Mouse (Mus musculus): ENCODE measurements at regions not wholly inside any gene's neighbourhood (a gene's known extent, or its start where the extent isn't known, plus 50 kb on each side); places are given as distances from the start of the nearest gene placed in this dataset.

- TF ChIP-seq POLR2A (IDR thresholded peaks at IDR 0.05; ENCODE audit: extremely low read depth, insufficient read depth, low read length) (no peak), CTCF (IDR thresholded peaks at IDR 0.05; ENCODE audit: extremely low read depth, insufficient read depth, low read length) (no peak)
- no peaks in the 10 kb centered on the region for H3K4me1 ChIP-seq (ENCODE audit: control insufficient read depth, insufficient read depth, low read length)
Measured at GRCm38 (mm10) chr3:62159031-62159430, 179.1 kb upstream of the Arhgef26 start.

GRCm38 (mm10) chr3:62170647-62171046, 167.5 kb upstream of the Arhgef26 start:
- TF ChIP-seq POLR2A (IDR thresholded peaks at IDR 0.05; ENCODE audit: extremely low read depth, insufficient read depth, low read length) (no peak), CTCF (IDR thresholded peaks at IDR 0.05; ENCODE audit: extremely low read depth, insufficient read depth, low read length) (peak; percentile 44; the same call in 1 of the 2 replicates)
- Histone ChIP-seq H3K27ac (ENCODE audit: insufficient read depth, low read length) (no peak overlapping the region), H3K4me1 (ENCODE audit: control insufficient read depth, insufficient read depth, low read length) (no peaks in the 10 kb centered on the region; the same call in 1 of the 2 replicates), H3K4me3 (ENCODE audit: insufficient read depth, low read length) (no peak overlapping the region)

More at GRCm38 (mm10) chr3:62159031-62159430, 179.1 kb upstream of the Arhgef26 start:
- Histone ChIP-seq H3K27ac (ENCODE audit: insufficient read depth, low read length) (no peak overlapping the region), H3K4me3 (ENCODE audit: insufficient read depth, low read length) (no peak overlapping the region)

GRCm38 (mm10) chr3:62187807-62188509, 150.2 kb upstream of the Arhgef26 start:
- no peak overlapping the region for H3K4me3 ChIP-seq (ENCODE audit: insufficient read depth, low read length)
- H3K4me1 ChIP-seq (ENCODE audit: control insufficient read depth, insufficient read depth, low read length) = no peaks in the 10 kb centered on the region
- no peak for TF ChIP-seq POLR2A (IDR thresholded peaks at IDR 0.05; ENCODE audit: extremely low read depth, insufficient read depth, low read length)
- TF ChIP-seq CTCF (IDR thresholded peaks at IDR 0.05; ENCODE audit: extremely low read depth, insufficient read depth, low read length) = no peak
- no peak overlapping the region for H3K27ac ChIP-seq (ENCODE audit: insufficient read depth, low read length)

GRCm38 (mm10) chr3:62192466-62192865, 145.7 kb upstream of the Arhgef26 start:
- Histone ChIP-seq H3K27ac (ENCODE audit: insufficient read depth, low read length) (no peak overlapping the region), H3K4me1 (ENCODE audit: control insufficient read depth, insufficient read depth, low read length) (no peaks in the 10 kb centered on the region), H3K4me3 (ENCODE audit: insufficient read depth, low read length) (no peak overlapping the region)
- TF ChIP-seq POLR2A (IDR thresholded peaks at IDR 0.05; ENCODE audit: extremely low read depth, insufficient read depth, low read length) = no peak
- TF ChIP-seq CTCF (IDR thresholded peaks at IDR 0.05; ENCODE audit: extremely low read depth, insufficient read depth, low read length) = peak; percentile 27

- no peak overlapping the region for H3K27ac ChIP-seq (ENCODE audit: insufficient read depth, low read length)
- H3K4me1 ChIP-seq (ENCODE audit: control insufficient read depth, insufficient read depth, low read length) = no peaks in the 10 kb centered on the region
- no peak overlapping the region for H3K4me3 ChIP-seq (ENCODE audit: insufficient read depth, low read length)
- TF ChIP-seq POLR2A (IDR thresholded peaks at IDR 0.05; ENCODE audit: extremely low read depth, insufficient read depth, low read length) (no peak), CTCF (IDR thresholded peaks at IDR 0.05; ENCODE audit: extremely low read depth, insufficient read depth, low read length) (no peak)
Measured at GRCm38 (mm10) chr3:62194421-62194820, 143.7 kb upstream of the Arhgef26 start.

GRCm38 (mm10) chr3:62196679-62197078, 141.5 kb upstream of the Arhgef26 start:
- TF ChIP-seq CTCF (IDR thresholded peaks at IDR 0.05; ENCODE audit: extremely low read depth, insufficient read depth, low read length) = no peak
- no peak for TF ChIP-seq POLR2A (IDR thresholded peaks at IDR 0.05; ENCODE audit: extremely low read depth, insufficient read depth, low read length)
- Histone ChIP-seq H3K4me1 (ENCODE audit: control insufficient read depth, insufficient read depth, low read length) (no peaks in the 10 kb centered on the region), H3K27ac (ENCODE audit: insufficient read depth, low read length) (no peak overlapping the region), H3K4me3 (ENCODE audit: insufficient read depth, low read length) (no peak overlapping the region)

GRCm38 (mm10) chr3:62215806-62216205, 122.3 kb upstream of the Arhgef26 start:
- peak; percentile 39; the same call in 1 of the 2 replicates for TF ChIP-seq CTCF (IDR thresholded peaks at IDR 0.05; ENCODE audit: extremely low read depth, insufficient read depth, low read length)
- TF ChIP-seq POLR2A (IDR thresholded peaks at IDR 0.05; ENCODE audit: extremely low read depth, insufficient read depth, low read length) = no peak
- H3K27ac ChIP-seq (ENCODE audit: insufficient read depth, low read length) = no peak overlapping the region
- no peak overlapping the region for H3K4me3 ChIP-seq (ENCODE audit: insufficient read depth, low read length)
- H3K4me1 ChIP-seq (ENCODE audit: control insufficient read depth, insufficient read depth, low read length) = no peaks in the 10 kb centered on the region

- Histone ChIP-seq H3K27ac (ENCODE audit: insufficient read depth, low read length) (no peak overlapping the region), H3K4me1 (ENCODE audit: control insufficient read depth, insufficient read depth, low read length) (no peaks in the 10 kb centered on the region), H3K4me3 (ENCODE audit: insufficient read depth, low read length) (no peak overlapping the region)
- no peak for TF ChIP-seq POLR2A (IDR thresholded peaks at IDR 0.05; ENCODE audit: extremely low read depth, insufficient read depth, low read length)
- no peak for TF ChIP-seq CTCF (IDR thresholded peaks at IDR 0.05; ENCODE audit: extremely low read depth, insufficient read depth, low read length)
Measured at GRCm38 (mm10) chr3:62217335-62217734, 120.8 kb upstream of the Arhgef26 start.

- Histone ChIP-seq H3K4me3 (ENCODE audit: insufficient read depth, low read length) (no peak overlapping the region), H3K4me1 (ENCODE audit: control insufficient read depth, insufficient read depth, low read length) (no peaks in the 10 kb centered on the region), H3K27ac (ENCODE audit: insufficient read depth, low read length) (no peak overlapping the region)
- TF ChIP-seq POLR2A (IDR thresholded peaks at IDR 0.05; ENCODE audit: extremely low read depth, insufficient read depth, low read length) (no peak), CTCF (IDR thresholded peaks at IDR 0.05; ENCODE audit: extremely low read depth, insufficient read depth, low read length) (no peak)
Measured at GRCm38 (mm10) chr3:62227697-62228096, 110.4 kb upstream of the Arhgef26 start.

- no peaks in the 10 kb centered on the region for H3K4me1 ChIP-seq (ENCODE audit: control insufficient read depth, insufficient read depth, low read length)
- no peak overlapping the region for H3K4me3 ChIP-seq (ENCODE audit: insufficient read depth, low read length)
- no peak overlapping the region for H3K27ac ChIP-seq (ENCODE audit: insufficient read depth, low read length)
- TF ChIP-seq CTCF (IDR thresholded peaks at IDR 0.05; ENCODE audit: extremely low read depth, insufficient read depth, low read length) (no peak), POLR2A (IDR thresholded peaks at IDR 0.05; ENCODE audit: extremely low read depth, insufficient read depth, low read length) (no peak)
Measured at GRCm38 (mm10) chr3:62228156-62228555, 110.0 kb upstream of the Arhgef26 start.
